Mouse (Mus musculus): Measurements from ENCODE around the gene Kmt2c.
"Not testable (repeated sequence)": the region's sequence is repeated elsewhere in the genome, so short reads cannot be mapped to it uniquely, and the experiment has no call there.

Kmt2c gene

DNA sequence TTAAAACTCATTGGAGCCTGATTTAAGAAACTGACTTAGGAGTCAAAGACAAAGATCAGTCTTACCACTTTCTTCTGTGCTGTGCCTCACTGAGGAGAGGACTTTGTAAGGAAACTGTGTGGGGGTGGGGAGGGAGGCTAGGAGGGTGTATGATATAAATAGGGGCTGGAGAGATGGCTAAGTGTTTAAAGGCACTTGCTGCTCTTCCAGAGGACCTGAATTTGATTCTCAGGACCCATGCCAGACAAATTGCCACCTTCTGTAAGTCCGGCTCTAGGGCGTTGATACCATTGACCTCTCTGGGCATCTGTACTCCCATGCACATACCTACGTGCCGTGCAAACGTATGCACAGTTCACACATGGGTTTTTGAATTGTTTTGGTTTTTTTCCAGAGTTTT, 7.5 kb upstream of the Kmt2c start:
- no peak for DNase-seq

- DNase-seq: no peak
These were observed 2.1 kb upstream of the Kmt2c start for GRCm38 (mm10) chr5:25500686-25501085.

- peak; percentile 97 for DNase-seq
These were observed 1.1 kb upstream of the Kmt2c start for GRCm38 (mm10) chr5:25499423-25500398.

DNA sequence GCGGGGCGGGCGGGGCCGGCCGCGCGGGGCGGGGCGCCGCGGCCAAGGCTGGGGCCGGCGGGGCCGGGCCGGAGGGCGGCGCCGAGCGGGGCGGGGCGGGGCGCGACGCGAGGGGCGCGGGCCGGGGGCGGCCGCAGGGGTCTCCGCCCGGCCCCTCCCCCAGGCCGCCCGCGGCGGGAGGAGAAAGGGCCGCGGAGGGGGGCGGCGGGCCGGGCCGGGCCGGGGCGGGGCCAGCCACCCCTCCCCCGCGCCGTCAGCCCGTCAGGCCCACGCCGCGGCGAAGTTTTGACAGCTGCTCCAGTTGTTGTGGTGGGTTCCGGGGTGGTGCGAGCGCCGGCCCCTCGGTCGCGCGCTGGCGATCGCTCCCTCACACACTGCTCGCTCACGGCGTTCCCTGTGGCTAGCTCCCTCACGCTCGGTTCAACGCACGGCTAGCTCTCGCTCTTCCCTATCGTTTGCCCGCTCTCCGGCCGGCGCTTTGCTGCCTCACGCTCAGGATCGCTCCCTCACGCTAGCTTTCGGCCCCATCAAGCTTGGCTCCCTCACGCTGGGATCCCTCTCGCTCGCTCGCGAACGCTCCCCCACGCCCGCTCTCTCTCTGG, 339 bp upstream of the Kmt2c start:
- no peak for DNase-seq

GRCm38 (mm10) chr5:25497720-25498345, 750 bp downstream of the Kmt2c start:
- DNase-seq: peak; percentile 53

DNA sequence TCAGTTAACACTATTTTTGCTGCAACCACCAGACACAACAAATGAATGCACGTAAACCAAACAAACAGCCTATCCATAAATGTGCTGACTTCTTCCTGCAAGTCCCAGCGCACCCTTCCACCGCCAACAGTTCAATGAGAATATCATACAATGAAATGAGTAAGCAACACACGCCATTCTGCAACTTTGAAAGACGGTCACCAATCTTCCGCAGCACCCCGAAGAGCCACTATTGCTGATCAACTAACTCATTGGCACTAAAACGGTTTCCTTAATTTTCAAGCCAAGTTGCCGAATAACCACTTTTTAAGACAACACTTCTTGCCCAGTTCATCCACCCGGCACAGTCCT, 1.2 kb downstream of the Kmt2c start:
- peak; percentile 16 for DNase-seq

DNA sequence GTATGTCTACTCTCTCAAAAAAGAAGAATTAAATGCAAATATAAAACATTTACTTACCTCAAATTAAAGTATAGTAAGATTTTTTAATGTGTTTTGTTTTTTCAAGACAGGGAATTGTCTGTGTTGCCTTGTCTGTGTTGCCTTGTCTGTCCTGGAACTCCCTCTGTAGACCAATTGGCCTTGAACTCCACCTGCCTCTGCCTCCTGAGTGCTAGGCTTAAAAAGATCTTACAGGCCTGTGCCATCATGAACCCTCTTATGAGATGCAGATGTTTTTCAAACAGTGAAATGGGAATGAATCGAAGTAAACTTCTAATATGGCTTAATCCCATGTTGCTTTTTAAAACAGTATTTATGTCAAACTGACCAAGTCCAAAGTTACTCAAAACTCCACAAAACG, 1.9 kb downstream of the Kmt2c start:
- no peak for DNase-seq

- no peak for DNase-seq
These were observed 19.7 kb downstream of the Kmt2c start for GRCm38 (mm10) chr5:25478863-25479262.

DNA sequence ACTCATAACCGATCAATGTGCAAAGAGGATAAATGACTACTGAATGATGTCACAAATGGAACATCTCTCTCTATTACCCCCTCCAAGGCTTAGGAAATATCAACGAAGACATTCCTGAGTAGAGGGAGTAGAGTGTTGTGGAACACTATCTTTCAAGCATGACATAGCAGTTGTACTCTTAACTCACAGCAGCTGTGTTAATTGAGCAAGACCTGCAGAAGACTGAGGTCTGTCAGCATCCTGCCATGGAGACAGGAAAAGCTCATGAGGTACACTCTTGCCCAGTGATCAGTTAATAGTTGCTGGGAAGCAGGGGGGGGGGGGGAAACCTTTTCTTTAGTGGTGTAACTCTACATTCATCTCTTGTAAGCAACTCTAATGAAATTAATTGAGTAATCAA, 22.8 kb downstream of the Kmt2c start:
- no peak for DNase-seq

GRCm38 (mm10) chr5:25472070-25472469, 26.5 kb downstream of the Kmt2c start:
- no peak for DNase-seq

DNA sequence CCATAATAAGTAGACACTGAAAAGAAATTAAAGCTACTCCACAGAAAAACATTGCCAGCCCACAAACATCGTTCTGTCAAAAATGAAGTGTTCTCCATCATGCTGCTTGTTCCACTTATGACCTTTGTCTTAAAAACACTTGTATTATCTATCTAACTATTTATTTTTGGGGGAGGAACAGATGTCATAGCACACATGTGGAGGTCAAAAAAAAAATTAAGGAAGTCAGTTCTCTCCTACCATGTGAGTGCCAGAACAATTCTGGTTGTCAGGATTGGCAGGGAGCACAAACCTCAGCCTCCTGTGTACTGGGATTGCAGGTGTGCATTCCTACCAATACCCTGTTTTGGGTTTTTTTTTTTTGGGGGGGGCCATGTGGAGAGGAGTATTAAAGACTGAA, 36.6 kb downstream of the Kmt2c start:
- no peak for DNase-seq

GRCm38 (mm10) chr5:25455432-25455831, 43.2 kb downstream of the Kmt2c start:
- DNase-seq: not testable (repeated sequence)

DNA sequence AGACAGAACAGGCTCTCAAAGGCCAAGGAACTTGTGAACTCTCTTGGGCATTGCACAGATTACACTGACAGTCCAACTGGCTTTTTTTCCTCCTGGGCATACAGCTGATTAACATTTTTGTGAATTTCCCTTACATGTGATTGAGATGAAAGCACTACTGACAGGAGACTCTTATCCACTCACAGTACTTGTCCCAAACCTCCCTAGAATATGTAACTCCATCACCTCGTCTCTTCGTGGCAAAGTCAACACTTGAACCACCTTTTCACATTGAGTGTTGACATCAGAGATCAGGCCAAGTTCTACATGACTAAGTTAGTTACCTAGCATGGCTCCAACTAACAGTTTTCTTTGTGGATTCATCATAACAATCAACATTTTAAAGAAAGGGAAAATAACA, 45.9 kb downstream of the Kmt2c start:
- DNase-seq: no peak

DNA sequence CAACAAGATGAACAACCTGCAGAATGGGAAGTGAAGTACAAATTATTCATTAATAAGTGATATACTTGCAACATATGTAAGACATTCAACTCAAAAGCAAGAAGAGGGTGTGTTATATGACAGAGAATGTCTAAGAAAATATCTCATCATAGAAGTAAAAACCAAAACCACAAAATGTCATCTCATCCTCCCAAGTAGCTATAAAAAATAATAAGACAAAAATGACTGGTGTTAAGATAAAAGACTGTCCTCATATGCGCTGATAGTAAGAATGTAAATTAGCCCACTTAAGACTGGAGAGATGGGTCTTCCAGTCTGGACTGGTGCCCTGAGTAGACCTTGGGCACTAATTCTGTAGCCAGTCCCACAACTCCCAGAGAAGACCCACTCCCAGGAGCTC, 61.1 kb downstream of the Kmt2c start:
- DNase-seq: no peak

- DNase-seq: peak; percentile 14
These were observed 62.5 kb downstream of the Kmt2c start for GRCm38 (mm10) chr5:25436081-25436480.

- DNase-seq: no peak
These were observed 76.0 kb downstream of the Kmt2c start for GRCm38 (mm10) chr5:25422576-25422975.

DNA sequence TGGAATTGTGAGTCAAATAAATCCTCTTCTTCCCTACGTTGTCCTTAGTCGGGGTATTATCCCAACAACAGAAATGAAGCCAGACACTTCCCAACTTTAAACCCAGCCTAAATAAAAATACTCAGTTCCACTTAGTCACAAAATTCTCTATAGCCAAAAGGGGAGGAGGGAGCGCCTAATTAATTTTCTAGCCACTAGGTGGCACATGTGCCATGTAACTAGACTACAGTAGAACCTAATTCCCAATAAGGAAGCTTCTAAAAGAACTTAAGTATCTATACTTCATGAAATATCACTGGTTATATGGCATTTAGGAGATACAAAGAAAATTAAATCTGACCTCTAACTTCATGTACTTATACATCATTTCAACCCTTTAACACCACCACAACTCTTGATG, 78.0 kb downstream of the Kmt2c start:
- DNase-seq: peak; percentile 48

GRCm38 (mm10) chr5:25415382-25415781, 83.2 kb downstream of the Kmt2c start:
- no peak for DNase-seq

DNA sequence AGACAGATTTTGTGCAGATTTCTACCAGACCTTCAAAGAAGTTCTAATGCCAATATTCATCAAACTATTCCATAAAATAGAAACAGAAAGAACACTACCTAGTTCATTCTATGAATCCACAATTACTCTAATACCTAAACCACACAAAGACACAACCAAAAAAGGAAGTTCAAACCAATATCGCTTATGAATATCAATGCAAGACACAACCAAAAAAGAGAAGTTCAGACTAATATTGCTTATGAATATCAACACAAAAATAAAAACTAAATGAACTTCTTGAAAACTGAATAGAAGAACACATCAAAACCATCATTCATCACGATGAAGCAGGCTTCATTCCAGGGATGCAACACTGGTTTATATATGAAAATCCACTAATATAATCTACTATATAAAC, 101.9 kb downstream of the Kmt2c start:
- DNase-seq: no peak

DNA sequence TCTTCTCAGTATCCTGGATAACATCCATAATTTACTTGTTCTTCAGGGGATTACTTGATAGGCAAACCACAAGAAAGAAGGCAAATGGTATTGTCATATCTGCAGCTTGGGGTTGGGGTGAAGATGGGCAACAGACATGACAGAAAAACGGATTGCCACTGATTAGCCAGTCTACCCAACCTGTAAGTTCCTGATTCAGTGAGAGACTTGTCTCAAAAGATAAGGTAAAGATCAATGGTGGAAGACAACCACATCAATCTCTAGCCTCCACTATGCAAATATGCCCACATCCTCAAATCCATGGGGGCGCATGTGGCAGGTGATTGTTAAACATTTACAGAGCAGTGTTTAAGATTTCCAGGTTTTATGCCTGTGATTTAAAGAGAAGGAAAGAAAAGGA, 105.9 kb downstream of the Kmt2c start:
- no peak for DNase-seq

GRCm38 (mm10) chr5:25383581-25383980, 115.0 kb downstream of the Kmt2c start:
- peak; percentile 10 for DNase-seq

DNA sequence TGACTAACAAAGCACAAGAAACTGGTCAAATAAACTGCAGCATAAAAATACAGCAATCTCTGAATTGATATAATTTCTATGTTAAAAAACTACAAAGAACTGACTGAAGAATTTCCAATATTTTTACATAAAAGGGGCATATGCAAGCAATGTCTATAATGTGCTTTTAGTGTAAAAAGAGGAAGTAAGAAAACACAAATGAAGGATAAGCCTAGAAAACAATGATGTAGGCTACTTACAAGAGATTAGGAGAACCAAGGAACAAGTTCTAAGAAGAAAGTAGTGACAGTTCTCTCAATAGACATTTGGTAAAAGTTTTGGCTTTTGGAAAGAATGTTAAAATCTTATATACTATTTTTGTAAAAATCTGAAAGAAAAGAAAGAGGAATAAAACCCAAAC, 119.4 kb downstream of the Kmt2c start:
- no peak for DNase-seq

DNA sequence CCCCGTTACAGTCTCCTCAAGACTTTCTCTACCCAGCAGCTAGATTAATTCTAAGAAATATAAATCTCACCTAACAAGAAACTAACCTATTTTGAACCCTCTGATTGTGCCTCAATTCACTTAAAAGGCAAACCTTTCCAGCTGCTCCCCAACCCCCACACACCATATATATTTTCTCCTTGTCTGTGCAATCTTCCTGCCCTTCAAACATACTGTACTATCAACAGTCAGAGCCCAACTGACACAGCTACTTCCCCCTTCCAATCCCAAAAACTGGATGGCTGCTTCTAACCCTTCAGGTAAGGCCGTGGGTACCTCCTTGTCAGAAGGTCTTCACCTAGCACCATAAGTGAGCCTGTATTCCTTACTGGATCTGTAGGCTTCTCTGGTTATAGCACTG, 130.2 kb downstream of the Kmt2c start:
- no peak for DNase-seq

GRCm38 (mm10) chr5:25367126-25367525, 131.5 kb downstream of the Kmt2c start:
- DNase-seq: no peak
